Mouse (Mus musculus): ENCODE data around the gene Snx20. TPM values are rescaled to one million over a fixed set of nuclear protein-coding genes. Genes with fewer than 3 reads are reported as not detected.

Gene Snx20
- 0.47 and 0.80 TPM in 2 replicates for polyA plus RNA-seq (2015; fragmentation: Nextera tagmentation; extraction: Ambion mirVana)

- no peak within 1 kb of the TSS for H3K4me2 ChIP-seq
- H3K36me3 ChIP-seq (ENCODE audit: poor library complexity, severe bottlenecking), result no peaks in the 10 kb centered on the region
- no peak within 1 kb of the TSS for H3K9ac ChIP-seq
- no peak for ATAC-seq
- H3K4me3 ChIP-seq, result no peak within 1 kb of the TSS
- no peaks in the 10 kb centered on the region for H3K27me3 ChIP-seq
- H3K9me3 ChIP-seq (replicated peaks), result no peaks in the 10 kb centered on the region
- H3K27ac ChIP-seq, result no peak within 1 kb of the TSS
- 86% methylated on average over 14 of the region's 14 CpGs for WGBS
- no peaks in the 10 kb centered on the region for H3K4me1 ChIP-seq
Measured at GRCm38 (mm10) chr8:88635474-88636397, at the start of gene Snx20. Gene Snx20 (minus strand): TSS chr8:88636128.

- Histone ChIP-seq H3K36me3 (ENCODE audit: poor library complexity, severe bottlenecking) (no peaks in the 10 kb centered on the region), H3K4me2 (no peak overlapping the region), H3K9me3 (replicated peaks) (no peaks in the 10 kb centered on the region), H3K9ac (no peak overlapping the region), H3K27ac (no peak overlapping the region), H3K27me3 (no peaks in the 10 kb centered on the region), H3K4me1 (peaks cover 5% of the 10 kb centered on the region), H3K4me3 (no peak overlapping the region)
- ATAC-seq, result no peak
- 84% methylated on average over 7 of the region's 7 CpGs for WGBS
Measured at GRCm38 (mm10) chr8:88683656-88684289, 47.8 kb upstream of the Snx20 start.

DNA sequence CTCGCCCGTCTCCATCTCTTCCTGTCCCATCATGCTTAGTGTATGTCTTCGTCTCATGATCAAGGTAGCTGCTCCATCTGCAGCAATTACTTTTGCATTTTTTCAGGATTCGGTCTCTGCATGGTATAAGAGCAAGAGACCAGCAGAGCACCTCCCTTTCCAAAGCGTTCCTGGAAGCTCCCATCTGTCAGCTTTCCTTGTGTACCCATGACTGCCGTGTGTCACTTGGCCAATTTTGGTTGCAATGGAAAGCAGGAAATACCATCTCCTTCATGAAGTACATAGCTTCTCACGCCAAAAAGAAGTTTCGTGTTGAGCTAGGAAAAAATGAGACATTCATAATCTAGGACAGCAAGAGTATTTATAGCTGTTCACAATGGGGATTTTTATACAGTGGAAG is 45.1 kb upstream of the Snx20 start:
- 90% methylated on average over 8 of the region's 8 CpGs for WGBS
- no peak overlapping the region for H3K4me2 ChIP-seq
- H3K4me1 ChIP-seq, result peaks cover 5% of the 10 kb centered on the region

GRCm38 (mm10) chr8:88680566-88680965 is 44.6 kb upstream of the Snx20 start:
- ATAC-seq, result no peak
- Histone ChIP-seq H3K4me3 (no peak overlapping the region), H3K9ac (no peak overlapping the region), H3K36me3 (ENCODE audit: poor library complexity, severe bottlenecking) (no peaks in the 10 kb centered on the region), H3K4me2 (no peak overlapping the region), H3K4me1 (peaks cover 5% of the 10 kb centered on the region), H3K27ac (no peak overlapping the region), H3K27me3 (no peaks in the 10 kb centered on the region), H3K9me3 (replicated peaks) (no peaks in the 10 kb centered on the region)
- WGBS, result 90% methylated on average over 2 of the region's 2 CpGs

More for the DNA sequence above, 45.1 kb upstream of the Snx20 start:
- Histone ChIP-seq H3K36me3 (ENCODE audit: poor library complexity, severe bottlenecking) (no peaks in the 10 kb centered on the region), H3K9me3 (replicated peaks) (no peaks in the 10 kb centered on the region), H3K27ac (no peak overlapping the region), H3K9ac (no peak overlapping the region), H3K4me3 (no peak overlapping the region), H3K27me3 (no peaks in the 10 kb centered on the region)
- no peak for ATAC-seq

GRCm38 (mm10) chr8:88677071-88677470 is 41.1 kb upstream of the Snx20 start:
- Histone ChIP-seq H3K27ac (no peak overlapping the region), H3K36me3 (ENCODE audit: poor library complexity, severe bottlenecking) (no peaks in the 10 kb centered on the region), H3K9ac (no peak overlapping the region), H3K4me3 (no peak overlapping the region), H3K4me2 (no peak overlapping the region), H3K27me3 (no peaks in the 10 kb centered on the region), H3K4me1 (peaks cover 5% of the 10 kb centered on the region), H3K9me3 (replicated peaks) (no peaks in the 10 kb centered on the region)
- no peak for ATAC-seq
- 77% methylated on average over 8 of the region's 8 CpGs for WGBS

DNA sequence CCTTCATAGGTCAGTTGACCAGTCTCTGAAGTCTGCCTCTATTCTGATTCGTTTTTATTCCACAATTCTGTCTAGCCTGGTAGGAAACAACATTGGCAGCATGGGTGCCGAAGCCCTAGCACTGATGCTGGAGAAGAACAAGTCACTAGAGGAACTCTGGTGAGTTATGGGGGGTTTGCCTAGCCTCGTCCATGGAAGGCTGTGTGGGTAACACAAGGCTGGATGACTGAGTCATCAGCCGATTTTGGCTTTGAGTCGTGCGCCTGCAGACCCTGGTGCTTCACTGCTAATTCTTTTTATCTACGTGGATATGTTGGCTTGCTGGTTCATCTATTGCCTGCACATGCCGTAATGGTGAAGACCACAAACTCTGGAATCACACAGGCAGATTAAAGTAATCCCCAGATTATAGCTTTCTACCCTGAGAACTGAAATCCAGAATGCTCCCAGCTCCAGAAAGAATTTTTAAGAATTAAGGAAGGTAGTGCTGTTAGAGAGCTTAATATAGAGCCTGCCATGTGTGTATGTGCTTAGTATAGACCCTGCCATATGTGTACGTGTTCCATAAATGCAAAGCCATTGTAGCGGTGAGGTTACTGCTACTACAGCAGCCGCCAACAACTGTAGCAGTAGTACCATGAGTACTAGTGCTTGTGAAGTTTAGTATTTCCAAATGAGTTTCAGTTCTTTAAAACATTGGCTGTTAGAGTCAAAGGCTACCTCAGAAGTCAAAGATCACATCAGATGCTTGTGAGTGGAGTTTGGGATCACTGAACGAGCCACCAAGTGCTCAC is 39.6 kb upstream of the Snx20 start:
- Histone ChIP-seq H3K9me3 (replicated peaks) (no peaks in the 10 kb centered on the region), H3K27ac (no peak overlapping the region), H3K4me1 (peaks cover 5% of the 10 kb centered on the region), H3K4me2 (no peak overlapping the region), H3K27me3 (no peaks in the 10 kb centered on the region), H3K36me3 (ENCODE audit: poor library complexity, severe bottlenecking) (no peaks in the 10 kb centered on the region), H3K9ac (no peak overlapping the region), H3K4me3 (no peak overlapping the region)
- no peak for ATAC-seq
- 94% methylated on average over 12 of the region's 12 CpGs for WGBS

DNA sequence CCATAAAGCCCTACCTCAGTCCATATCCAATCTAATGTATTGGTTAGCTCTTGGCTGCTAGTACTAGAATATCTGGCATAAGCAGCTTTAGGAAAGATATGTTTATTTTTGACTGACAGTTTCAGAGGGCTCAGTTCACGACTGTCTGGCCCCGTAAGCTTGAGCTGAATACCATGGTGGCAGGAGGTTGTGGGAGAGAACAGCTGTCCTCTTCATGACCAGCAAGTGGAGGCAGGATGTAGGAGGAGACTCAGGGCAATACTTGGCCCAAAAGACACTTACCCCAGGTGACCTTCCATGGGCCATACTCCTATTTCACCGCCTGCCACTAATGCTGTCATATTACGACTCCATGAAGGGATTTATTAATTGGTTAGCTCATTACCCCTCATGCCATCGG is 37.9 kb upstream of the Snx20 start:
- Histone ChIP-seq H3K4me2 (no peak overlapping the region), H3K36me3 (ENCODE audit: poor library complexity, severe bottlenecking) (no peaks in the 10 kb centered on the region), H3K4me3 (no peak overlapping the region), H3K27me3 (no peaks in the 10 kb centered on the region), H3K9me3 (replicated peaks) (no peaks in the 10 kb centered on the region), H3K9ac (no peak overlapping the region), H3K4me1 (peaks cover 4% of the 10 kb centered on the region), H3K27ac (no peak overlapping the region)
- no peak for ATAC-seq
- WGBS, result 88% methylated on average over 5 of the region's 5 CpGs

DNA sequence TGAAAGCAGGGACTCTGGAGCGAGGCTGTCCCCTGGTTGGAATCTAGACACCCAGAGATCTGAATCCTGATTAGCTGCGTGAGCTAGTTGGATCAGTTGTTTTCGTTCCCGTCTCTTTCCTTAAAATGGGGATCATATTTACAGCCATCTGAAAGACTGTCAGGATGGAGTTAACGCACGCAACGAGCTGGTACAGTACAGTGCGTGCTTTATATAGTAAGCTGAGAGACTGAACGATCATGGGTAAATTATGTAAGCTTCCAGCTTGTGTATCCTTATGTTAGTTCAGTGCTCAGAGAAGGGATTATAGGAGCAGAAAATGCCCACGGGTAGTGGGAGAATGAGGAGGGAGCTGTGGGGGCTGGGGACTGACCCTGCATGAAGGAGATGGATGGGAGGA is 35.6 kb upstream of the Snx20 start:
- ATAC-seq, result no peak
- Histone ChIP-seq H3K9ac (no peak overlapping the region), H3K9me3 (replicated peaks) (no peaks in the 10 kb centered on the region), H3K27ac (no peak overlapping the region), H3K4me1 (peaks cover 13% of the 10 kb centered on the region), H3K36me3 (ENCODE audit: poor library complexity, severe bottlenecking) (no peaks in the 10 kb centered on the region), H3K4me3 (no peak overlapping the region), H3K27me3 (no peaks in the 10 kb centered on the region), H3K4me2 (no peak overlapping the region)
- WGBS, result 82% methylated on average over 10 of the region's 10 CpGs

GRCm38 (mm10) chr8:88670782-88671181 is 34.9 kb upstream of the Snx20 start:
- WGBS, result 71% methylated on average over 6 of the region's 6 CpGs
- ATAC-seq, result no peak

GRCm38 (mm10) chr8:88668400-88669086 is 32.6 kb upstream of the Snx20 start:
- H3K4me3 ChIP-seq, result no peak overlapping the region
- 32% methylated on average over 9 of the region's 14 CpGs for WGBS
- peak; percentile 69; the same call in 1 of the 2 replicates for ATAC-seq
- no peaks in the 10 kb centered on the region for H3K36me3 ChIP-seq (ENCODE audit: poor library complexity, severe bottlenecking)
- H3K4me1 ChIP-seq, result peaks cover 19% of the 10 kb centered on the region
- H3K9ac ChIP-seq, result no peak overlapping the region
- H3K9me3 ChIP-seq (replicated peaks), result no peaks in the 10 kb centered on the region
- peak overlapping the region; percentile 36; the same call in 1 of the 2 replicates for H3K27ac ChIP-seq
- H3K27me3 ChIP-seq, result no peaks in the 10 kb centered on the region
- no peak overlapping the region for H3K4me2 ChIP-seq

More at GRCm38 (mm10) chr8:88670782-88671181, 34.9 kb upstream of the Snx20 start:
- H3K4me2 ChIP-seq, result no peak overlapping the region
- H3K9ac ChIP-seq, result no peak overlapping the region
- H3K27me3 ChIP-seq, result no peaks in the 10 kb centered on the region
- H3K4me3 ChIP-seq, result no peak overlapping the region
- no peaks in the 10 kb centered on the region for H3K9me3 ChIP-seq (replicated peaks)
- peaks cover 13% of the 10 kb centered on the region for H3K4me1 ChIP-seq
- no peaks in the 10 kb centered on the region for H3K36me3 ChIP-seq (ENCODE audit: poor library complexity, severe bottlenecking)
- H3K27ac ChIP-seq, result no peak overlapping the region

GRCm38 (mm10) chr8:88666435-88666834 is 30.5 kb upstream of the Snx20 start:
- Histone ChIP-seq H3K4me3 (no peak overlapping the region), H3K9me3 (replicated peaks) (no peaks in the 10 kb centered on the region), H3K4me1 (peaks cover 19% of the 10 kb centered on the region), H3K4me2 (no peak overlapping the region), H3K27ac (no peak overlapping the region), H3K27me3 (no peaks in the 10 kb centered on the region; the same call in 1 of the 2 replicates), H3K36me3 (ENCODE audit: poor library complexity, severe bottlenecking) (no peaks in the 10 kb centered on the region), H3K9ac (no peak overlapping the region)
- 80% methylated on average over 1 of the region's 1 CpGs for WGBS
- ATAC-seq, result no peak

All from forebrain, embryonic 13.5 days (tissue).